Comparison of ENCODE assay signal across 20 mouse cellular contexts in genomic region chr11:88676597-88676996, GRCm38 (mm10). TPM values are rescaled to one million over a fixed set of nuclear protein-coding genes. Genes with fewer than 3 reads are reported as not detected.
DNase-seq lines count a peak whose midpoint lies in the region; ATAC-seq and TF ChIP-seq lines count a peak whose summit lies in the region.
"Had no signal": no experiment of that assay in that cellular context is flagged by ENCODE, and none has a peak within 500 bp of the region (broad histone marks: within the 10 kb centered on the region; RNA-seq: fewer than 3 reads in every experiment).

No protein-coding gene starts in this region.

- peak overlapping the region; percentile 15; the same call in 1 of the 2 replicates for H3K27ac ChIP-seq in forebrain, embryonic 13.5 days
- no peak overlapping the region for H3K27ac ChIP-seq in forebrain, embryonic 12.5 days
- H3K27ac ChIP-seq in intestine, embryonic 15.5 days, result 0 out of 2 replicates have a peak overlapping the region, but pooled peaks have one; percentile 13
- no peak overlapping the region for H3K27ac ChIP-seq in intestine, postnatal 0 days (ENCODE audit: low read depth, low read length)
- H3K27ac ChIP-seq in midbrain, embryonic 15.5 days, result peak overlapping the region; percentile 48; the same call in 1 of the 2 replicates
- no peak overlapping the region for H3K27ac ChIP-seq in midbrain, embryonic 11.5 days (ENCODE audit: low read depth, low read length)
- peak overlapping the region; percentile 20; the same call in 1 of the 2 replicates for H3K27ac ChIP-seq in neural tube, embryonic 15.5 days (replicated peaks)
- no peak overlapping the region for H3K27ac ChIP-seq in limb, embryonic 10.5 days
- H3K27ac ChIP-seq: embryonic facial prominence, embryonic 10.5 days; liver, embryonic 15.5 days had no signal

- no peaks in the 10 kb centered on the region for H3K27me3 ChIP-seq in forebrain, embryonic 13.5 days
- H3K27me3 ChIP-seq in forebrain, embryonic 12.5 days, result no peaks in the 10 kb centered on the region
- H3K27me3 ChIP-seq in intestine, embryonic 15.5 days (replicated peaks), result no peaks in the 10 kb centered on the region
- no peaks in the 10 kb centered on the region for H3K27me3 ChIP-seq in intestine, postnatal 0 days (replicated peaks; ENCODE audit: control insufficient read depth, insufficient read depth, low read length)
- H3K27me3 ChIP-seq in midbrain, embryonic 15.5 days (replicated peaks), result no peaks in the 10 kb centered on the region
- H3K27me3 ChIP-seq in midbrain, embryonic 11.5 days (ENCODE audit: control insufficient read depth, insufficient read depth, low read length), result no peaks in the 10 kb centered on the region
- no peaks in the 10 kb centered on the region for H3K27me3 ChIP-seq in neural tube, embryonic 15.5 days (replicated peaks)
- no peaks in the 10 kb centered on the region for H3K27me3 ChIP-seq in limb, embryonic 10.5 days (ENCODE audit: low read depth, poor library complexity, severe bottlenecking)
- H3K27me3 ChIP-seq: forebrain, embryonic 15.5 days; limb, embryonic 15.5 days; liver, embryonic 15.5 days had no signal

- no peak overlapping the region for H3K4me2 ChIP-seq in forebrain, embryonic 13.5 days
- no peak overlapping the region for H3K4me2 ChIP-seq in forebrain, embryonic 12.5 days
- H3K4me2 ChIP-seq in intestine, embryonic 15.5 days (replicated peaks), result no peak overlapping the region
- no peak overlapping the region for H3K4me2 ChIP-seq in intestine, postnatal 0 days (replicated peaks; ENCODE audit: low read depth)
- no peak overlapping the region for H3K4me2 ChIP-seq in midbrain, embryonic 15.5 days
- no peak overlapping the region for H3K4me2 ChIP-seq in midbrain, embryonic 11.5 days
- no peak overlapping the region for H3K4me2 ChIP-seq in neural tube, embryonic 15.5 days
- H3K4me2 ChIP-seq: forebrain, embryonic 15.5 days; limb, embryonic 15.5 days; liver, embryonic 15.5 days had no signal

- no peak overlapping the region for H3K9ac ChIP-seq in forebrain, embryonic 13.5 days
- H3K9ac ChIP-seq in forebrain, embryonic 12.5 days, result no peak overlapping the region
- no peak overlapping the region for H3K9ac ChIP-seq in intestine, embryonic 15.5 days
- no peak overlapping the region for H3K9ac ChIP-seq in intestine, postnatal 0 days (ENCODE audit: low read depth, low read length)
- no peak overlapping the region for H3K9ac ChIP-seq in midbrain, embryonic 15.5 days
- H3K9ac ChIP-seq in midbrain, embryonic 11.5 days (ENCODE audit: low read length), result no peak overlapping the region
- no peak overlapping the region for H3K9ac ChIP-seq in neural tube, embryonic 15.5 days (replicated peaks)
- H3K9ac ChIP-seq: forebrain, embryonic 15.5 days; limb, embryonic 15.5 days; liver, embryonic 15.5 days had no signal

- 83% methylated on average over 2 of the region's 2 CpGs for WGBS in forebrain, embryonic 13.5 days
- WGBS in forebrain, embryonic 12.5 days, result 92% methylated on average over 2 of the region's 2 CpGs
- 64% methylated on average over 2 of the region's 2 CpGs for WGBS in intestine, embryonic 15.5 days
- WGBS in intestine, postnatal 0 days, result 65% methylated on average over 2 of the region's 2 CpGs
- WGBS in midbrain, embryonic 15.5 days, result 89% methylated on average over 2 of the region's 2 CpGs
- 89% methylated on average over 2 of the region's 2 CpGs for WGBS in midbrain, embryonic 11.5 days
- 94% methylated on average over 2 of the region's 2 CpGs for WGBS in neural tube, embryonic 15.5 days
- WGBS in limb, embryonic 10.5 days, result 100% methylated on average over 2 of the region's 2 CpGs

- peaks cover 66% of the 10 kb centered on the region for H3K36me3 ChIP-seq in forebrain, embryonic 13.5 days (ENCODE audit: poor library complexity, severe bottlenecking)
- H3K36me3 ChIP-seq in forebrain, embryonic 12.5 days (replicated peaks), result peaks cover 68% of the 10 kb centered on the region
- 0 out of 2 replicates have a peak, but pooled peaks cover 3% of the 10 kb centered on the region for H3K36me3 ChIP-seq in intestine, embryonic 15.5 days
- H3K36me3 ChIP-seq in intestine, postnatal 0 days (ENCODE audit: control insufficient read depth, insufficient read depth), result 0 out of 2 replicates have a peak, but pooled peaks cover 5% of the 10 kb centered on the region
- H3K36me3 ChIP-seq in midbrain, embryonic 15.5 days (replicated peaks), result no peaks in the 10 kb centered on the region; the same call in 1 of the 2 replicates
- peaks cover 30% of the 10 kb centered on the region for H3K36me3 ChIP-seq in midbrain, embryonic 11.5 days (ENCODE audit: control insufficient read depth, insufficient read depth, low read length)
- peaks cover under 1% of the 10 kb centered on the region; the same call in 1 of the 2 replicates for H3K36me3 ChIP-seq in neural tube, embryonic 15.5 days
- H3K36me3 ChIP-seq in limb, embryonic 10.5 days, result peaks cover 96% of the 10 kb centered on the region

- no peak overlapping the region for H3K4me3 ChIP-seq in forebrain, embryonic 13.5 days
- no peak overlapping the region for H3K4me3 ChIP-seq in forebrain, embryonic 12.5 days (replicated peaks)
- H3K4me3 ChIP-seq in intestine, embryonic 15.5 days (replicated peaks), result no peak overlapping the region
- no peak overlapping the region for H3K4me3 ChIP-seq in intestine, postnatal 0 days (ENCODE audit: low read depth, low read length)
- no peak overlapping the region for H3K4me3 ChIP-seq in midbrain, embryonic 15.5 days
- H3K4me3 ChIP-seq in midbrain, embryonic 11.5 days (ENCODE audit: low read depth, low read length), result no peak overlapping the region
- H3K4me3 ChIP-seq in neural tube, embryonic 15.5 days (replicated peaks), result no peak overlapping the region
- H3K4me3 ChIP-seq in limb, embryonic 10.5 days, result no peak overlapping the region
- H3K4me3 ChIP-seq: embryonic facial prominence, embryonic 10.5 days; forebrain, embryonic 15.5 days; layer of hippocampus, adult 2 months; limb, embryonic 15.5 days; liver, embryonic 15.5 days had no signal

- no peak for ATAC-seq in forebrain, embryonic 13.5 days
- no peak for ATAC-seq in forebrain, embryonic 12.5 days (ENCODE audit: low FRiP score)
- ATAC-seq in intestine, embryonic 15.5 days, result peak; percentile 36; the same call in 1 of the 2 replicates
- no peak for ATAC-seq in intestine, postnatal 0 days
- no peak for ATAC-seq in midbrain, embryonic 15.5 days (replicated peaks)
- no peak for ATAC-seq in midbrain, embryonic 11.5 days (ENCODE audit: low FRiP score)
- no peak for ATAC-seq in neural tube, embryonic 15.5 days (ENCODE audit: low FRiP score)
- ATAC-seq: forebrain, embryonic 15.5 days; inflammation-experienced regulatory T-cells, adult 6 months had no signal

- H3K4me1 ChIP-seq in forebrain, embryonic 13.5 days, result peaks cover 49% of the 10 kb centered on the region
- peaks cover 43% of the 10 kb centered on the region for H3K4me1 ChIP-seq in forebrain, embryonic 12.5 days
- H3K4me1 ChIP-seq in intestine, embryonic 15.5 days (replicated peaks), result peaks cover 26% of the 10 kb centered on the region
- no peaks in the 10 kb centered on the region for H3K4me1 ChIP-seq in intestine, postnatal 0 days (replicated peaks; ENCODE audit: control insufficient read depth, insufficient read depth, low read length)
- peaks cover 33% of the 10 kb centered on the region for H3K4me1 ChIP-seq in midbrain, embryonic 15.5 days
- H3K4me1 ChIP-seq in midbrain, embryonic 11.5 days (ENCODE audit: control insufficient read depth, insufficient read depth, low read length), result peaks cover 9% of the 10 kb centered on the region; the same call in 1 of the 2 replicates
- peaks cover 40% of the 10 kb centered on the region for H3K4me1 ChIP-seq in neural tube, embryonic 15.5 days
- H3K4me1 ChIP-seq in limb, embryonic 10.5 days, result peaks cover 8% of the 10 kb centered on the region; the same call in 1 of the 2 replicates

- DNase-seq in midbrain, embryonic 11.5 days (ENCODE audit: low spot score, missing footprints), result no peak
- no peak for DNase-seq in limb, embryonic 10.5 days (ENCODE audit: low spot score)
- DNase-seq: gastrocnemius, postnatal 14 days; heart, adult 18-20 months; layer of hippocampus, postnatal 36 days; lung, postnatal 10 days; right cerebral cortex, adult 18-20 months; thymus, postnatal 36 days had no signal

- no peaks in the 10 kb centered on the region for H3K9me3 ChIP-seq in forebrain, embryonic 13.5 days (replicated peaks)
- no peaks in the 10 kb centered on the region for H3K9me3 ChIP-seq in forebrain, embryonic 12.5 days
- H3K9me3 ChIP-seq in intestine, embryonic 15.5 days, result no peaks in the 10 kb centered on the region
- H3K9me3 ChIP-seq in intestine, postnatal 0 days (ENCODE audit: control insufficient read depth), result no peaks in the 10 kb centered on the region
- no peaks in the 10 kb centered on the region for H3K9me3 ChIP-seq in midbrain, embryonic 15.5 days
- H3K9me3 ChIP-seq in midbrain, embryonic 11.5 days (ENCODE audit: control insufficient read depth, low read length), result no peaks in the 10 kb centered on the region
- no peaks in the 10 kb centered on the region for H3K9me3 ChIP-seq in neural tube, embryonic 15.5 days (replicated peaks)
- H3K9me3 ChIP-seq in limb, embryonic 10.5 days (replicated peaks), result no peaks in the 10 kb centered on the region
- H3K9me3 ChIP-seq: embryonic facial prominence, embryonic 10.5 days; forebrain, embryonic 15.5 days; limb, embryonic 15.5 days; liver, embryonic 15.5 days had no signal

- TF ChIP-seq CTCF in intestine, postnatal 0 days (IDR thresholded peaks at IDR 0.05; ENCODE audit: low read depth), result no peak

RNA-seq across cellular contexts. Expression of gene Msi2, which starts 41.7 kb away (rescaled TPM):
- 31.5 and 36.5 TPM in 2 replicates for polyA plus RNA-seq in forebrain, embryonic 13.5 days (2015; fragmentation: Nextera tagmentation; extraction: Ambion mirVana)
- 34.9 and 35.8 TPM in 2 replicates for polyA plus RNA-seq in forebrain, embryonic 12.5 days (2016; fragmentation: Nextera tagmentation; extraction: Ambion mirVana)
- polyA plus RNA-seq in intestine, embryonic 15.5 days (2015; fragmentation: Nextera tagmentation; extraction: Ambion mirVana), result 10.9 and 11.1 TPM in 2 replicates
- polyA plus RNA-seq in intestine, postnatal 0 days (2015; fragmentation: Nextera tagmentation; extraction: Ambion mirVana), result 7.5 and 8.9 TPM in 2 replicates
- polyA plus RNA-seq in midbrain, embryonic 15.5 days (2015; fragmentation: Nextera tagmentation; extraction: Ambion mirVana), result 32.0 and 33.6 TPM in 2 replicates
- 25.7 and 27.0 TPM in 2 replicates for polyA plus RNA-seq in midbrain, embryonic 11.5 days (2014; fragmentation: Nextera tagmentation; extraction: Ambion mirVana)
- polyA plus RNA-seq in neural tube, embryonic 15.5 days (2015; fragmentation: Nextera tagmentation; extraction: Ambion mirVana), result 17.3 and 20.7 TPM in 2 replicates
- 16.8 and 18.1 TPM in 2 replicates for polyA plus RNA-seq in limb, embryonic 10.5 days (2016; fragmentation: Nextera tagmentation; extraction: Ambion mirVana)

Comparison
In these comparisons a context has a peak if more than half of its experiments do, and no peak if none do; other contexts are left out.
1. H3K27ac ChIP-seq: peak in forebrain, embryonic 13.5 days (single experiment), intestine, embryonic 15.5 days (single experiment), midbrain, embryonic 15.5 days (single experiment) and neural tube, embryonic 15.5 days (single experiment); none in forebrain, embryonic 12.5 days (single experiment), intestine, postnatal 0 days (single experiment), midbrain, embryonic 11.5 days (single experiment) and limb, embryonic 10.5 days (single experiment).